Mouse (Mus musculus): ENCODE data around the gene Hist1h2bj. TPM values are rescaled to one million over a fixed set of nuclear protein-coding genes. Genes with fewer than 3 reads are reported as not detected.

Hist1h2bj gene
- 10 to 100 TPM in 2 of 4 experiments, 1 to 10 TPM in 2; 7.2 to 11.6 (median 10.4) TPM for total RNA-seq (2022)

GRCm38 (mm10) chr13:22042568-22043502 lies at the start of gene Hist1h2bj, which contains the start of gene Hist1h2ag:
Hist1h2bj (plus strand) TSS chr13:22043214.
Hist1h2ag (minus strand) TSS chr13:22042944.
- peak; percentile 79 to 93 for DNase-seq (ENCODE audit: low spot score in 2 of 2)

GRCm38 (mm10) chr13:21993957-21994738 lies 48.9 kb upstream of the Hist1h2bj start:
- no peak for DNase-seq (ENCODE audit: low spot score in 2 of 2)

- no peak for DNase-seq (ENCODE audit: low spot score in 2 of 2)
These were observed 48.1 kb upstream of the Hist1h2bj start for GRCm38 (mm10) chr13:21994896-21995295.

GRCm38 (mm10) chr13:21995331-21995914 lies 47.6 kb upstream of the Hist1h2bj start:
- DNase-seq (ENCODE audit: low spot score in 2 of 2): no peak

- no peak for DNase-seq (ENCODE audit: low spot score in 2 of 2)
These were observed 46.7 kb upstream of the Hist1h2bj start for GRCm38 (mm10) chr13:21996101-21996839.

GRCm38 (mm10) chr13:21996840-21997185 lies 46.2 kb upstream of the Hist1h2bj start:
- no peak for DNase-seq (ENCODE audit: low spot score in 2 of 2)

- DNase-seq (ENCODE audit: low spot score in 2 of 2): no peak
These were observed 45.7 kb upstream of the Hist1h2bj start for GRCm38 (mm10) chr13:21997201-21997820.

- no peak for DNase-seq (ENCODE audit: low spot score in 2 of 2)
These were observed 45.2 kb upstream of the Hist1h2bj start for GRCm38 (mm10) chr13:21997821-21998220.

GRCm38 (mm10) chr13:21998412-21998811 lies 44.6 kb upstream of the Hist1h2bj start:
- no peak for DNase-seq (ENCODE audit: low spot score in 2 of 2)

- DNase-seq (ENCODE audit: low spot score in 2 of 2): no peak
These were observed 43.9 kb upstream of the Hist1h2bj start for GRCm38 (mm10) chr13:21999147-21999546.

GRCm38 (mm10) chr13:22001346-22001745 lies 41.7 kb upstream of the Hist1h2bj start:
- no peak for DNase-seq (ENCODE audit: low spot score in 2 of 2)

GRCm38 (mm10) chr13:22001823-22002222 lies 41.2 kb upstream of the Hist1h2bj start:
- no peak for DNase-seq (ENCODE audit: low spot score in 2 of 2)

GRCm38 (mm10) chr13:22005605-22006333 lies 37.2 kb upstream of the Hist1h2bj start:
- DNase-seq (ENCODE audit: low spot score in 2 of 2): no peak

- no peak for DNase-seq (ENCODE audit: low spot score in 2 of 2)
These were observed 36.5 kb upstream of the Hist1h2bj start for GRCm38 (mm10) chr13:22006334-22007120.

GRCm38 (mm10) chr13:22007121-22007510 lies 35.9 kb upstream of the Hist1h2bj start:
- DNase-seq (ENCODE audit: low spot score in 2 of 2): no peak

- no peak for DNase-seq (ENCODE audit: low spot score in 2 of 2)
These were observed 35.1 kb upstream of the Hist1h2bj start for GRCm38 (mm10) chr13:22007872-22008271.

- no peak for DNase-seq (ENCODE audit: low spot score in 2 of 2)
These were observed 34.3 kb upstream of the Hist1h2bj start for GRCm38 (mm10) chr13:22008707-22009106.

GRCm38 (mm10) chr13:22009642-22010041 lies 33.4 kb upstream of the Hist1h2bj start, which contains the start of gene Prss16:
Prss16 (minus strand) TSS chr13:22009742.
- no peak for DNase-seq (ENCODE audit: low spot score in 2 of 2)

GRCm38 (mm10) chr13:22013716-22014115 lies 29.3 kb upstream of the Hist1h2bj start:
- DNase-seq (ENCODE audit: low spot score in 2 of 2): no peak

Measured in left cerebral cortex, adult 8-10 months (tissue).